Mouse (Mus musculus) forebrain, embryonic 16.5 days (tissue): ENCODE results near the gene Brat1. TPM values are rescaled to one million over a fixed set of nuclear protein-coding genes. Genes with fewer than 3 reads are reported as not detected.

ENCODE experiments used
- ATAC-seq: fragments of 200-750 bp; cut with Nextera tagmentation; 2 replicates; pipeline ENCODE4 v1.8.0; 2017; ENCODE audit warnings: mild to moderate bottlenecking, moderate library complexity
- H3K27ac ChIP-seq: fragments of 300-500 bp; sonication (generic); 2 replicates; pipeline ENCODE4 v1.5.1; 2014; ENCODE audit warnings: low read length, control low read depth
- H3K27me3 ChIP-seq: fragments of 300-500 bp; sonication (generic); replicated peaks from 2 replicates; pipeline ENCODE4 v1.6.1; 2014; ENCODE audit warnings: low read length; ENCODE audit not compliant: control insufficient read depth, insufficient read depth
- H3K36me3 ChIP-seq: fragments of 300-500 bp; sonication (generic); 2 replicates; pipeline ENCODE4 v1.6.1; 2014; ENCODE audit not compliant: control insufficient read depth, insufficient read depth
- H3K4me1 ChIP-seq: fragments of 300-500 bp; sonication (generic); replicated peaks from 2 replicates; pipeline ENCODE4 v1.6.1; 2014; ENCODE audit warnings: low read length; ENCODE audit not compliant: control insufficient read depth, insufficient read depth
- H3K4me2 ChIP-seq: fragments of 300-500 bp; sonication (generic); 2 replicates; pipeline ENCODE4 v1.6.1; 2014; ENCODE audit warnings: mild to moderate bottlenecking, low read length, control low read depth
- H3K4me3 ChIP-seq: fragments of 300-500 bp; sonication (generic); replicated peaks from 2 replicates; pipeline ENCODE4 v1.5.1; 2014; ENCODE audit warnings: mild to moderate bottlenecking, low read length, control low read depth
- H3K9ac ChIP-seq: fragments of 300-500 bp; sonication (generic); replicated peaks from 2 replicates; pipeline ENCODE4 v1.6.1; 2014; ENCODE audit warnings: low read depth, low read length, control low read depth
- H3K9me3 ChIP-seq: fragments of 300-500 bp; sonication (generic); 2 replicates; pipeline ENCODE4 v1.6.1; 2016; ENCODE audit warnings: low read length; ENCODE audit not compliant: control insufficient read depth
- WGBS: fragments of 180-500 bp; shearing (Covaris S2); extraction: QIAGEN DNeasy Blood & Tissue Kit; methylation state at CpG from one replicate; pipeline ENCODE4 v1.1.7; 2014; 5-methylcytosine and 5-hydroxymethylcytosine counted together
- polyA plus RNA-seq: library from polyadenylated mRNA; unstranded; fragments of >200 nt; fragmentation: Nextera tagmentation; extraction: Ambion mirVana; gene quantifications from 2 replicates; pipeline ENCODE4 v1.2.1, GENCODE M21; 2015

Brat1 gene
- polyA plus RNA-seq, 1 experiment from 2014 or later, result 28.4 TPM

GRCm38 (mm10) chr5:140752041-140752440, 47.2 kb downstream of the Brat1 start:
- no peak overlapping the region for H3K9ac ChIP-seq
- no peaks in the 10 kb centered on the region for H3K9me3 ChIP-seq
- H3K27ac ChIP-seq, result no peak overlapping the region
- peaks cover 9% of the 10 kb centered on the region; the same call in 1 of the 2 replicates for H3K4me1 ChIP-seq
- H3K4me2 ChIP-seq, result no peak overlapping the region
- no peak overlapping the region for H3K4me3 ChIP-seq
- ATAC-seq, result no peak
- H3K27me3 ChIP-seq, result no peaks in the 10 kb centered on the region
- no peaks in the 10 kb centered on the region for H3K36me3 ChIP-seq
- 94% methylated on average over 15 of the region's 15 CpGs for WGBS

GRCm38 (mm10) chr5:140752639-140753038, 47.8 kb downstream of the Brat1 start:
- no peaks in the 10 kb centered on the region for H3K27me3 ChIP-seq
- ATAC-seq, result no peak
- no peaks in the 10 kb centered on the region for H3K9me3 ChIP-seq

GRCm38 (mm10) chr5:140753223-140753622, 48.4 kb downstream of the Brat1 start:
- Histone ChIP-seq H3K9me3 (no peaks in the 10 kb centered on the region), H3K4me3 (no peak overlapping the region), H3K27me3 (no peaks in the 10 kb centered on the region), H3K27ac (no peak overlapping the region), H3K4me2 (no peak overlapping the region), H3K36me3 (no peaks in the 10 kb centered on the region), H3K4me1 (peaks cover 9% of the 10 kb centered on the region; the same call in 1 of the 2 replicates), H3K9ac (no peak overlapping the region)
- no peak for ATAC-seq
- 44% methylated on average over 5 of the region's 5 CpGs for WGBS

More at GRCm38 (mm10) chr5:140752639-140753038, 47.8 kb downstream of the Brat1 start:
- Histone ChIP-seq H3K9ac (no peak overlapping the region), H3K4me2 (no peak overlapping the region), H3K27ac (no peak overlapping the region), H3K4me3 (no peak overlapping the region), H3K36me3 (no peaks in the 10 kb centered on the region), H3K4me1 (peaks cover 9% of the 10 kb centered on the region; the same call in 1 of the 2 replicates)
- 97% methylated on average over 3 of the region's 3 CpGs for WGBS

- no peak overlapping the region for H3K27ac ChIP-seq
- peaks cover 16% of the 10 kb centered on the region; the same call in 1 of the 2 replicates for H3K36me3 ChIP-seq
- H3K4me2 ChIP-seq, result no peak overlapping the region
- 81% methylated on average over 8 of the region's 8 CpGs for WGBS
- H3K9ac ChIP-seq, result no peak overlapping the region
- no peaks in the 10 kb centered on the region for H3K4me1 ChIP-seq
- ATAC-seq, result no peak
- H3K9me3 ChIP-seq, result no peaks in the 10 kb centered on the region
- H3K4me3 ChIP-seq, result no peak overlapping the region
- H3K27me3 ChIP-seq, result no peaks in the 10 kb centered on the region
These were observed 54.1 kb downstream of the Brat1 start for GRCm38 (mm10) chr5:140758864-140759263.

- Histone ChIP-seq H3K9me3 (no peaks in the 10 kb centered on the region), H3K27ac (no peak overlapping the region), H3K36me3 (peaks cover 16% of the 10 kb centered on the region; the same call in 1 of the 2 replicates), H3K4me1 (peaks cover 1% of the 10 kb centered on the region), H3K4me3 (no peak overlapping the region), H3K9ac (no peak overlapping the region), H3K4me2 (no peak overlapping the region), H3K27me3 (no peaks in the 10 kb centered on the region)
- 89% methylated on average over 4 of the region's 4 CpGs for WGBS
- ATAC-seq, result no peak
These were observed 57.7 kb downstream of the Brat1 start for GRCm38 (mm10) chr5:140762540-140762939.

GRCm38 (mm10) chr5:140764921-140765613, 60.3 kb downstream of the Brat1 start:
- no peak for ATAC-seq
- WGBS, result 77% methylated on average over 6 of the region's 6 CpGs
- Histone ChIP-seq H3K27ac (no peak overlapping the region), H3K9me3 (no peaks in the 10 kb centered on the region), H3K27me3 (no peaks in the 10 kb centered on the region), H3K4me3 (no peak overlapping the region), H3K36me3 (peaks cover 8% of the 10 kb centered on the region; the same call in 1 of the 2 replicates), H3K4me2 (no peak overlapping the region), H3K4me1 (peaks cover 14% of the 10 kb centered on the region), H3K9ac (no peak overlapping the region)

- Histone ChIP-seq H3K4me3 (no peak overlapping the region), H3K4me1 (peaks cover 16% of the 10 kb centered on the region), H3K27me3 (no peaks in the 10 kb centered on the region), H3K9me3 (no peaks in the 10 kb centered on the region), H3K9ac (no peak overlapping the region), H3K4me2 (no peak overlapping the region), H3K36me3 (no peaks in the 10 kb centered on the region), H3K27ac (no peak overlapping the region)
- 90% methylated on average over 4 of the region's 4 CpGs for WGBS
- ATAC-seq, result no peak
These were observed 61.8 kb downstream of the Brat1 start for GRCm38 (mm10) chr5:140766566-140766965.

GRCm38 (mm10) chr5:140767704-140768141, 62.9 kb downstream of the Brat1 start:
- WGBS, result 8% methylated on average over 9 of the region's 9 CpGs
- Histone ChIP-seq H3K4me1 (peaks cover 21% of the 10 kb centered on the region), H3K27me3 (no peaks in the 10 kb centered on the region), H3K9ac (peak overlapping the region; percentile 23; the same call in 1 of the 2 replicates), H3K27ac (peak overlapping the region; percentile 68), H3K9me3 (no peaks in the 10 kb centered on the region), H3K36me3 (no peaks in the 10 kb centered on the region), H3K4me2 (no peak overlapping the region), H3K4me3 (no peak overlapping the region)
- ATAC-seq, result peak; percentile 76

- H3K4me2 ChIP-seq, result no peak overlapping the region
- H3K9ac ChIP-seq, result no peak overlapping the region
- no peaks in the 10 kb centered on the region for H3K27me3 ChIP-seq
- H3K27ac ChIP-seq, result peak overlapping the region; percentile 68; the same call in 1 of the 2 replicates
- H3K9me3 ChIP-seq, result no peaks in the 10 kb centered on the region
- no peak for ATAC-seq
- no peaks in the 10 kb centered on the region for H3K36me3 ChIP-seq
- WGBS, result 61% methylated on average over 5 of the region's 5 CpGs
- H3K4me3 ChIP-seq, result no peak overlapping the region
- peaks cover 21% of the 10 kb centered on the region for H3K4me1 ChIP-seq
These were observed 63.5 kb downstream of the Brat1 start for GRCm38 (mm10) chr5:140768333-140768732.
